Mouse (Mus musculus) liver, embryonic 11.5 days (tissue): ENCODE measurements around the gene Gins1. TPM values are rescaled to one million over a fixed set of nuclear protein-coding genes. Genes with fewer than 3 reads are reported as not detected.
A peak's percentile ranks its signal among the peaks of the same experiment; 100 is the strongest.

Experiments
- ATAC-seq: fragments of 200-750 bp; cut with Nextera tagmentation; replicated peaks from 2 replicates; pipeline ENCODE4 v1.8.0; 2017; ENCODE audit warnings: moderate number of reproducible peaks, mild to moderate bottlenecking, moderate TSS enrichment, moderate library complexity; ENCODE audit not compliant: low FRiP score
- DNase-seq: peaks from one replicate; pipeline ENCODE4 v3.0.0-alpha.2; 2017; ENCODE audit warnings: low spot score
- H3K27ac ChIP-seq: fragments of 300-500 bp; sonication (generic); 2 replicates; pipeline ENCODE4 v1.5.1; 2014; ENCODE audit warnings: mild to moderate bottlenecking, low read depth, low read length, control low read depth
- H3K27me3 ChIP-seq: fragments of 300-500 bp; sonication (generic); replicated peaks from 2 replicates; pipeline ENCODE4 v1.6.1; 2014; ENCODE audit warnings: low read length, mixed read lengths; ENCODE audit not compliant: control insufficient read depth, insufficient read depth
- H3K36me3 ChIP-seq: fragments of 300-500 bp; sonication (generic); 2 replicates; pipeline ENCODE4 v1.6.1; 2014; ENCODE audit warnings: mild to moderate bottlenecking, low read length, moderate library complexity, mixed read lengths; ENCODE audit not compliant: control insufficient read depth, insufficient read depth
- H3K4me1 ChIP-seq: fragments of 300-500 bp; sonication (generic); replicated peaks from 2 replicates; pipeline ENCODE4 v1.6.1; 2014; ENCODE audit warnings: low read length, mixed read lengths; ENCODE audit not compliant: control insufficient read depth, insufficient read depth
- H3K4me2 ChIP-seq: fragments of 300-500 bp; sonication (generic); 2 replicates; pipeline ENCODE4 v1.6.1; 2014; ENCODE audit warnings: mild to moderate bottlenecking, control low read depth, moderate library complexity
- H3K4me3 ChIP-seq: fragments of 300-500 bp; sonication (generic); 2 replicates; pipeline ENCODE4 v1.5.1; 2014; ENCODE audit warnings: low read depth, low read length, control low read depth
- H3K9ac ChIP-seq: fragments of 300-500 bp; sonication (generic); 2 replicates; pipeline ENCODE4 v1.6.1; 2014; ENCODE audit warnings: low read depth, low read length, control low read depth
- H3K9me3 ChIP-seq: fragments of 300-500 bp; sonication (generic); 2 replicates; pipeline ENCODE4 v1.6.1; 2016; ENCODE audit warnings: low read length, inconsistent platforms, mixed read lengths; ENCODE audit not compliant: control insufficient read depth
- WGBS: fragments of 180-500 bp; shearing (Covaris S2); extraction: QIAGEN DNeasy Blood & Tissue Kit; methylation state at CpG from one replicate; pipeline ENCODE4 v1.1.7; 2014; 5-methylcytosine and 5-hydroxymethylcytosine counted together
- polyA plus RNA-seq: library from polyadenylated mRNA; unstranded; fragments of >200 nt; fragmentation: Nextera tagmentation; extraction: Ambion mirVana; gene quantifications from 2 replicates; pipeline ENCODE4 v1.2.1, GENCODE M21; 2014

Gins1 gene
- polyA plus RNA-seq, 1 experiment from 2014 or later, result 65.8 TPM

- peaks cover 8% of the 10 kb centered on the region for H3K36me3 ChIP-seq
- WGBS, result 41% methylated on average over 5 of the region's 5 CpGs
- H3K4me2 ChIP-seq, result peak overlapping the region; percentile 52
- H3K27ac ChIP-seq, result peak overlapping the region; percentile 51
- no peak for DNase-seq
- no peak overlapping the region for H3K4me3 ChIP-seq
- no peaks in the 10 kb centered on the region for H3K9me3 ChIP-seq
- no peak overlapping the region for H3K9ac ChIP-seq
- ATAC-seq, result peak; percentile 92
- peaks cover 43% of the 10 kb centered on the region for H3K4me1 ChIP-seq
- H3K27me3 ChIP-seq, result no peaks in the 10 kb centered on the region
These were observed 71.7 kb downstream of the Gins1 start for GRCm38 (mm10) chr2:150976871-150977270.

DNA sequence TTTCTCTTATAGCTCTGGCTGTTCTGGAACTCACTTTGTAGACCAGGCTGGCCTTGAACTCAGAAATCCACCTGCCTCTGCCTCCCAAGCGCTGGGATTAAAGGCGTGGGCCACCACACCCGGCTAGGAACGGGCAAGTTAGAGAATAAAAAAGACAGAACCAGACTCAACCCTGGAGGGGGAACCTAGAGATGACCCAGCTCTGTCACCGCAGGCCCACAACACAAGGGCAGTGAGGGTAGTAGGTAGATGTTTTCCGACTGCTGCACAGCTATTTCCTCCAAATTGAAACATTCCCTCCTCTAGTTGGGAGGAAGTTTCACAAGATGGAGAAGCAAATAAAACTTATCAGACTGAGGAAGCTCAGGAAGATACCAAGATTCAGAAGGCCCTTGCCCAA, 72.5 kb downstream of the Gins1 start:
- ATAC-seq, result no peak
- peak overlapping the region; percentile 52; the same call in 1 of the 2 replicates for H3K4me2 ChIP-seq
- peaks cover 47% of the 10 kb centered on the region for H3K4me1 ChIP-seq
- 87% methylated on average over 6 of the region's 6 CpGs for WGBS
- H3K36me3 ChIP-seq, result peaks cover 8% of the 10 kb centered on the region
- no peak for DNase-seq
- no peaks in the 10 kb centered on the region for H3K27me3 ChIP-seq
- no peaks in the 10 kb centered on the region for H3K9me3 ChIP-seq
- H3K4me3 ChIP-seq, result no peak overlapping the region
- peak overlapping the region; percentile 51; the same call in 1 of the 2 replicates for H3K27ac ChIP-seq
- H3K9ac ChIP-seq, result no peak overlapping the region

- Histone ChIP-seq H3K9me3 (no peaks in the 10 kb centered on the region), H3K4me3 (no peak overlapping the region), H3K4me2 (no peak overlapping the region), H3K4me1 (peaks cover 49% of the 10 kb centered on the region), H3K27ac (no peak overlapping the region), H3K27me3 (no peaks in the 10 kb centered on the region), H3K9ac (no peak overlapping the region), H3K36me3 (peaks cover 4% of the 10 kb centered on the region)
- DNase-seq (peak; percentile 30), ATAC-seq (no peak)
- WGBS, result 66% methylated on average over 3 of the region's 3 CpGs
These were observed 73.6 kb downstream of the Gins1 start for GRCm38 (mm10) chr2:150978791-150979190.

DNA sequence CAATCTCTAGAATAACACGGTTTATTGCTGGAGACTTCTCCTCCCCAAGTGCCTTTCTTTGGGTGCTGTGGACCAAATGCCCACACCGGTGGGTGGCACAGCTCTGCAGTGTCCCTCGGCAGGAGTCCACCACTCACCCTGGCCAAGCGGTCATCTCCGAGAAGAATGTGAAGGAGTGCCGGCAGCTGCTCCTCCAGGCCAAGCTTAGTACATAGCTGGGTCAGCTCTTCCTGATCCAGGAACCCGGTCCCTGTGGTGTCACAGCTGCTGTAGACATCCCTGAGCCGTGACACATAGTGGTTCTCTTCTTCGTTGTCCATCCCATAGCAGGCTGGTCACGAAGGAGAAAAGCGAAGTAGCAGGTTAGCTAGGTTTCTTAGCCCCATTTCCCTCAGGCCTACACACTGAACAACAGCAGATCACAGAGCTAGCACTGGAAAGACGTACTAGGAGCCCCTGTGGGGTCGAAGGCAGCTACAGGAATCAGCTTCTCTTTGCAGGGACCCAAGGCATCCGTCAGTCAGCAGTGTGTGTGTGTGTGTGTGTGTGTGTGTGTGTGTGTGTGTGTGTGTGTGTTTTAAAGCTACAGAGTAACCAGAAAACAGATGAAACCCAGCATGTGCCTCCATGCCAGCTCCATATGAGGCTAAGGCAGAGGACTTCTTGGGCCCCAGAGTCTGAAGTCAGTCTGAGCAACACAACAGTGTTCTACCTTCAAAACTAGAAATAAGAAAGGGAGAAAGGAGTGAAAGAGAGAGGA, 74.8 kb downstream of the Gins1 start:
- Histone ChIP-seq H3K36me3 (peaks cover 4% of the 10 kb centered on the region; the same call in 1 of the 2 replicates), H3K4me1 (peaks cover 49% of the 10 kb centered on the region), H3K4me3 (no peak overlapping the region), H3K9me3 (no peaks in the 10 kb centered on the region), H3K4me2 (no peak overlapping the region), H3K27me3 (no peaks in the 10 kb centered on the region), H3K27ac (no peak overlapping the region), H3K9ac (no peak overlapping the region)
- DNase-seq, result peak; percentile 23
- WGBS, result 84% methylated on average over 14 of the region's 14 CpGs
- no peak for ATAC-seq

Other genes with a start within 250 kb of the Gins1 start
- 67.2 and 77.0 TPM in 2 replicates for gene Acss1, start 236.9 kb upstream of the Gins1 start, polyA plus RNA-seq
- gene Vsx1, start 216.0 kb upstream of the Gins1 start, polyA plus RNA-seq, result not detected in 2 replicates
- gene Entpd6, start 156.4 kb upstream of the Gins1 start, polyA plus RNA-seq, result 34.4 and 36.3 TPM in 2 replicates
- 35.7 and 37.3 TPM in 2 replicates for gene Pygb, start 118.7 kb upstream of the Gins1 start, polyA plus RNA-seq
- 35.4 and 37.5 TPM in 2 replicates for gene Abhd12, start 659 bp upstream of the Gins1 start, polyA plus RNA-seq
- gene Ninl, start 134.0 kb downstream of the Gins1 start, polyA plus RNA-seq, result 19.0 and 19.2 TPM in 2 replicates
- gene Nanp, start 134.0 kb downstream of the Gins1 start, polyA plus RNA-seq, result 89.3 and 94.7 TPM in 2 replicates
- not detected in 2 replicates for gene Gm14151, start 186.9 kb downstream of the Gins1 start, polyA plus RNA-seq
- gene Gm14147, start 192.8 kb downstream of the Gins1 start, polyA plus RNA-seq, result not detected in 2 replicates